Mouse (Mus musculus) liver, adult 2 months (tissue): Measurements from ENCODE around the gene Dag1. TPM values are rescaled to one million over a fixed set of nuclear protein-coding genes. Genes with fewer than 3 reads are reported as not detected.

ENCODE experiments used
- DNase-seq: peaks from one replicate; pipeline ENCODE4 v3.0.0-alpha.2; 2011; ENCODE audit warnings: low read depth, low spot score; ENCODE audit errors: extremely low read depth
- H3K27ac ChIP-seq: fragments of 200-500 bp; replicated peaks from 2 replicates; pipeline ENCODE4 v1.5.1; 2012; ENCODE audit warnings: low read depth, mild to moderate bottlenecking, control low read depth, inconsistent platforms, low read length; ENCODE audit not compliant: insufficient read depth
- H3K27me3 ChIP-seq: fragments of 200-500 bp; 2 replicates; pipeline ENCODE4 v1.6.1; 2012; ENCODE audit warnings: mild to moderate bottlenecking, moderate library complexity, low read length, inconsistent platforms; ENCODE audit not compliant: control insufficient read depth, insufficient read depth
- H3K36me3 ChIP-seq: fragments of 200-500 bp; 2 replicates; pipeline ENCODE4 v1.6.1; 2012; ENCODE audit warnings: low read length, inconsistent platforms; ENCODE audit not compliant: control insufficient read depth, insufficient read depth
- H3K4me1 ChIP-seq: fragments of 200-500 bp; 2 replicates; pipeline ENCODE4 v1.6.1; 2011; ENCODE audit warnings: low read length; ENCODE audit not compliant: control insufficient read depth, insufficient read depth
- H3K4me3 ChIP-seq: fragments of 200-500 bp; 2 replicates; pipeline ENCODE4 v1.5.1; 2011; ENCODE audit warnings: low read depth, mild to moderate bottlenecking, control low read depth, low read length, moderate library complexity; ENCODE audit not compliant: insufficient read depth
- H3K79me2 ChIP-seq: fragments of 200-500 bp; 2 replicates; pipeline ENCODE4 v1.6.1; 2012; ENCODE audit warnings: inconsistent platforms, mild to moderate bottlenecking, low read length, moderate library complexity; ENCODE audit not compliant: control insufficient read depth, insufficient read depth
- H3K9ac ChIP-seq: fragments of 200-500 bp; 2 replicates; pipeline ENCODE4 v1.6.1; 2012; ENCODE audit warnings: low read depth, mild to moderate bottlenecking, control low read depth, inconsistent platforms, low read length
- CTCF ChIP-seq: fragments of 200-500 bp; IDR thresholded peaks from 2 replicates; pipeline ENCODE4 v1.5.1; 2011; ENCODE audit warnings: low read depth, low read length, control low read depth
- POLR2A ChIP-seq: fragments of 200-500 bp; IDR thresholded peaks from 2 replicates; pipeline ENCODE4 v1.6.1; 2011; ENCODE audit warnings: low read length, control low read depth; ENCODE audit not compliant: insufficient read depth; ENCODE audit errors: extremely low read depth
- WGBS: fragments of 180-500 bp; shearing (Covaris S2); methylation state at CpG from one replicate; pipeline ENCODE4 v1.1.7; 2018; 5-methylcytosine and 5-hydroxymethylcytosine counted together
- polyA plus RNA-seq: library from polyadenylated mRNA; depleted of rRNA; stranded (reverse); fragments of >200 nt; gene quantifications from 2 replicates; pipeline ENCODE4 v1.2.3, GENCODE M21; 2012
- total RNA-seq: library from RNA; depleted of rRNA; stranded (reverse); fragments of >200 nt; gene quantifications from 2 replicates; pipeline ENCODE4 v1.2.3, GENCODE M21; 2014

The Dag1 gene
- total and polyA plus RNA-seq, 2 experiments = 20.7 to 24.9 TPM

- TF ChIP-seq POLR2A = no peak
- TF ChIP-seq CTCF = no peak
- H3K36me3 ChIP-seq = peaks cover 15% of the 10 kb centered on the region; the same call in 1 of the 2 replicates
- H3K9ac ChIP-seq = no peak overlapping the region
- H3K27me3 ChIP-seq = no peaks in the 10 kb centered on the region
- H3K4me3 ChIP-seq = no peak overlapping the region
- 92% methylated on average over 11 of the region's 11 CpGs for WGBS
- H3K27ac ChIP-seq = no peak overlapping the region
- H3K79me2 ChIP-seq = peaks cover 9% of the 10 kb centered on the region; the same call in 1 of the 2 replicates
- peaks cover 15% of the 10 kb centered on the region for H3K4me1 ChIP-seq
- DNase-seq = no peak
Observed at GRCm38 (mm10) chr9:108217936-108218543, 45.7 kb downstream of the Dag1 start.

- TF ChIP-seq CTCF (no peak), POLR2A (no peak)
- Histone ChIP-seq H3K9ac (no peak overlapping the region), H3K4me1 (peaks cover 15% of the 10 kb centered on the region), H3K27ac (no peak overlapping the region), H3K4me3 (no peak overlapping the region), H3K27me3 (no peaks in the 10 kb centered on the region), H3K79me2 (peaks cover 10% of the 10 kb centered on the region; the same call in 1 of the 2 replicates), H3K36me3 (peaks cover 15% of the 10 kb centered on the region; the same call in 1 of the 2 replicates)
- DNase-seq = no peak
- WGBS = 94% methylated on average over 3 of the region's 3 CpGs
Observed at GRCm38 (mm10) chr9:108217406-108217805, 46.4 kb downstream of the Dag1 start.

GRCm38 (mm10) chr9:108213105-108213504, 50.7 kb downstream of the Dag1 start:
- DNase-seq = no peak
- H3K27ac ChIP-seq = no peak overlapping the region
- no peak overlapping the region for H3K4me3 ChIP-seq
- H3K9ac ChIP-seq = no peak overlapping the region
- TF ChIP-seq CTCF = no peak
- no peak for TF ChIP-seq POLR2A
- no peaks in the 10 kb centered on the region for H3K4me1 ChIP-seq
- 82% methylated on average over 7 of the region's 7 CpGs for WGBS
- no peaks in the 10 kb centered on the region for H3K27me3 ChIP-seq
- H3K79me2 ChIP-seq = peaks cover 6% of the 10 kb centered on the region; the same call in 1 of the 2 replicates
- H3K36me3 ChIP-seq = peaks cover 16% of the 10 kb centered on the region

- Histone ChIP-seq H3K4me1 (no peaks in the 10 kb centered on the region), H3K27me3 (no peaks in the 10 kb centered on the region), H3K9ac (no peak overlapping the region), H3K36me3 (peaks cover 15% of the 10 kb centered on the region), H3K27ac (no peak overlapping the region), H3K79me2 (peaks cover 6% of the 10 kb centered on the region; the same call in 1 of the 2 replicates), H3K4me3 (no peak overlapping the region)
- DNase-seq = no peak
- 97% methylated on average over 2 of the region's 2 CpGs for WGBS
- no peak for TF ChIP-seq CTCF
- no peak for TF ChIP-seq POLR2A
Observed at GRCm38 (mm10) chr9:108212426-108212825, 51.3 kb downstream of the Dag1 start.

GRCm38 (mm10) chr9:108205571-108205901, 58.2 kb downstream of the Dag1 start:
- DNase-seq = no peak
- H3K4me1 ChIP-seq = peaks cover 3% of the 10 kb centered on the region; the same call in 1 of the 2 replicates
- 85% methylated on average over 3 of the region's 3 CpGs for WGBS
- no peak overlapping the region for H3K27ac ChIP-seq
- peaks cover 8% of the 10 kb centered on the region for H3K36me3 ChIP-seq
- TF ChIP-seq POLR2A (no peak), CTCF (no peak)
- H3K79me2 ChIP-seq = no peaks in the 10 kb centered on the region
- H3K9ac ChIP-seq = no peak overlapping the region
- H3K4me3 ChIP-seq = no peak overlapping the region
- no peaks in the 10 kb centered on the region for H3K27me3 ChIP-seq

GRCm38 (mm10) chr9:108204884-108205570, 58.7 kb downstream of the Dag1 start:
- no peaks in the 10 kb centered on the region for H3K79me2 ChIP-seq
- 90% methylated on average over 8 of the region's 8 CpGs for WGBS
- TF ChIP-seq POLR2A = no peak
- no peak for TF ChIP-seq CTCF
- H3K9ac ChIP-seq = no peak overlapping the region
- H3K4me1 ChIP-seq = peaks cover 4% of the 10 kb centered on the region; the same call in 1 of the 2 replicates
- DNase-seq = no peak
- no peak overlapping the region for H3K4me3 ChIP-seq
- H3K36me3 ChIP-seq = peaks cover 8% of the 10 kb centered on the region
- H3K27ac ChIP-seq = no peak overlapping the region
- H3K27me3 ChIP-seq = no peaks in the 10 kb centered on the region
